Mouse (Mus musculus) cerebellum, adult 9-10 months (tissue): ENCODE measurements at regions not wholly inside any gene's neighbourhood (a gene's known extent, or its start where the extent isn't known, plus 50 kb on each side); places are given as distances from the start of the nearest gene placed in this dataset.

Experiments used
- DNase-seq: peaks from one replicate; pipeline ENCODE4 v3.0.0; 2022

DNA sequence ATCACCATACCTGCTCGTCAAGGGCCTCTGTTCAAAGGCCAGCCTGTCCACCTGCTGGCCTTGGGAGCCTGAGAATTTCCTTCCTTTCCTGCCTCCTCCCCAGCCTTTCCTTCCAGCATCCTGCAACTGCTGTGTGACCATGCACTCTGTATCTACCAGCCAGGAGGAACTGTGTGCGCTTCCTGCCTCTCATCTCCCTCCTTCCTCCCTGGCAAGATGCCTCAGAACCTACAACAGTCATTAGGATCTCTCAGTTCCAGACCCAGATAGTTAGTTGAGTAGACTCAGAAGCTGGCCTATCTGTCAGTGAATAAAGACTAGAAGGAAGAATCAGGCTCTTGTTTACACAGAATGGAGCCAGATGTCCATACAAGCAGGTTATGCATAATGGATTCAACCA, 183.8 kb upstream of the Ntf3 start:
- no peak for DNase-seq

DNA sequence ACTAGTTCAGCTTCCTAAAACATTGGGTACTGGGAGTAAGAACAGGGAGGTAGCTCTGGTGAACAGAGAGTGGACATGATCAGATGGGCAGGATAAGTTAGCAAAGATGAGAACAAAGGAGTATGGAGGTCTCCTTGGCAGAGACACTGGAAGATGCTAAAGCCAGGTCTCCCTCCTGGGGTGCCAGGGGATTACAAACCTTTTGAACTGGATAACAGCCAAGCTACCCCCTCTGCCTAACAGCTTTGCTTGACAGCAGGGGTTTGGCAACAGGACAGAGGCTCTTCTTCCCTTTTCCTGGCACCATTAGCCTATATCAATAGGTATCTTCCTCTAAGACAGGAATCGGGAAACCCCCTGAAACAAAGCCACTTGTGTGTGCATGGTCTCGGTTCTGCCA, 183.2 kb upstream of the Ntf3 start:
- peak; percentile 57 for DNase-seq

DNA sequence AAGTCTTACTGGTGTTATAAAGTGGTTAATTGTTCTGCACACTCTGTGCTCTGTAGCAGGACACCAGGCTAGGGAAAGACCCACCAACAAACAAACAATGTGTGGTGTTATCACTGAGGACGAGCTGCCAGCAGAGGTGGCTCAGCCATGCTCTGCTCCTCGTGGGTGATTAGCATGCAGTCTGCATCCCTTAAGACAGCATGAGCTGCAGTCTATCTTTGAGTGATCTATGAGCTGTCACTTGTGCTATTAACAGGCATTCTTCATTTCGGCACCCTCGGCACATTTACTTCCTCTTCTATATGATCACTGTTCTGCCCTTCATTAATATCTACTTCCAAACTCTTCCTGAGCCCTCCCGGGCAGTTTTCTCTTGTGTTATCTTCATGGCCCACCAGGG, 178.5 kb upstream of the Ntf3 start:
- DNase-seq: no peak

DNA sequence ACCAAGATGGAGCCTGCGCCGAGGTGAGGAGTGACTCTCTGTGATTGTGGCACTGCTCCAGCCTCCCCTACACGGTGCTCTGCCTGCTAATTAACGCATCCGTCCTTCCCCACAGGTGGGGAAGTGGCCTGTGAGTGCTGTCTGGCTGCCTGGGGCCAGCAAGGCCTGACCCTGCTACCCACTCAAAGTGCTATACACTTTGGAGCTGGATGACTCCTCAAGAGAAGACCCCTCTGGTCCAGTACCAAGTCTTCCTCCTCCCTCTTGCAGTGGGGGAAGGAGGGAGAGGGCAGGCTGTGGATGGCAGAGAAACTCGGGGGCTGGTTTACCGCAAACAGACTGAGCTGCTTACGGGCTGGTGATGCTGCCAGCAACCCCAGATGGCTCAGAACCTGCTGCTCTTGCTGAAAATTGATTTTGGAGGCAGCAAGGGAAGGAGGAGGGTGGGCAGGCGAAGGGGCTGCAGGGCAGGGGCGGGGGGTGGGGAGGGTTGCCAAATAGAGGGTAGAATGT, 173.4 kb upstream of the Ntf3 start:
- DNase-seq: peak; percentile 81

DNA sequence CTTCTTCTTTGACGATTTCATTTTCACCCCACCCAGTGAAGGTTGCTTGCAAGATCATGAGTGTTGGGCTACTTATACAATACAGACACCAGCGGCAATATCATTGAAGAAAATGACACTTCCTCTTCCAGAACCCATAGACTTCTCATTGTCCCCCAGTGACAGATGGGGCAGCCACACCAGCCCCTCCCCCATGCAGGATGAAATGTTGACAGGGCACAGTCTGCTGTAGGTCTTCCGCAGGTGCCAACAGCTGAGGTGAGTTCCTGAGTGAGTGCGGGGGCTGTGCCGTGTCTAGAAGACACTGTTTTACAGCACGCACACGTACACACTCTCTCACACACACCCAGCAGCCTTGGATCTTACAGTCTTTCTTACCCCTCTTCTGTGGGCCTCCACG, 171.0 kb upstream of the Ntf3 start:
- no peak for DNase-seq

DNA sequence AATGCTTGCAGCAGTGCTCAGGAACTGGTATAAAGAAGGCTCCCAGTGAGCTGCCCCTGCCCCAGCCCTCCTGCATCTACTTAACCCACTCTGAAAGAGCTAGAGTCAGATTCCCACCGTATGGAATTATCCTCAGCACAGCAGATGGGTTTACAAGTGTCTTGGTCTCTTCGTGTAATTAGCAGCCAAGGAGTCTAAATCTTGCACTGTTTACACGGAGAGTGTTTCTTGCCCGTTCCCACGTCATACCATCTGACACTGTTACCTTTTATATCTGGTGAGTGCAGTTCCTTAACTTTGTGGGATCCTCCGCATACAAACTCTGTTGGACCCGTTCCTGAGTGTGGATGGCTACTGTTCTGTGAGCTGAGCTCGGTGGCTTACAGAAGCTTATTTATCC, 167.5 kb upstream of the Ntf3 start:
- no peak for DNase-seq

DNA sequence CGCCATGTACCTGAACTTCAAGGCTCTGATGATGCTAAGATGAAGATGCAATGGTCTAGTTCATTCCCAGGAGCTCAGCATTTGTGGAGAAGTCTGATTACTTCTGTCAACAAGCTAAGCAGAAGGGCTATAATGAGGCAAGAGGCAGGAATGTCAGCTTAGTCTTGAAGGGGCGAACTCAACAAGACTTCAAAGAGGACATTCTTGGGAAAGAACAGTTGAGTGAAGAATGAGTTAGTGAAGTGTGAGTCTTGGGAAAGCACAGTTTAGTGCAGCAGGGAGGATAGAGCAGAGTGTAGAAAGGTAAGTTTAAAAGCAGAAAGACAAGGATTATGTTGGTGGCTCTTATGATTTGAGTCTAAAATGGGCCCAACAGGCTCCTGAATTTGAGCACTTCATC, 160.5 kb upstream of the Ntf3 start:
- DNase-seq: no peak

DNA sequence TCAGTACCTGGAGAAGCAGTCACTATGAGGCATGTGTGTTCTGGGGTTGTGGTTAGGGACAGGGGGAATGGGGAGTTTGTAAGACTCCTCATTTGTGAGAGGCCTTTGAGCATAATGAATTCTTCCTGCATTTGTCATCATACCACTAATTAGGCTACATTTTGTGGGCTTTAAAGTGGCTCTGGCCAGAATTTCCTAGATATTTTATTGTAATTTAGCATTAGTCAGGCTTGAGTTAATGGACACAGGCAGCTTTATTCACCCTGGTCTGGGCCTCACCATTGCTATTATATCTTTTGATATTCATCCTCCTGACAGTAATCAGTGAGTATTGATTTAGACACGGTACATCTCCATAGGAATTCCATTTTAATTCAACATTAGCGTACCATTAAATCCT, 151.8 kb upstream of the Ntf3 start:
- DNase-seq: no peak

DNA sequence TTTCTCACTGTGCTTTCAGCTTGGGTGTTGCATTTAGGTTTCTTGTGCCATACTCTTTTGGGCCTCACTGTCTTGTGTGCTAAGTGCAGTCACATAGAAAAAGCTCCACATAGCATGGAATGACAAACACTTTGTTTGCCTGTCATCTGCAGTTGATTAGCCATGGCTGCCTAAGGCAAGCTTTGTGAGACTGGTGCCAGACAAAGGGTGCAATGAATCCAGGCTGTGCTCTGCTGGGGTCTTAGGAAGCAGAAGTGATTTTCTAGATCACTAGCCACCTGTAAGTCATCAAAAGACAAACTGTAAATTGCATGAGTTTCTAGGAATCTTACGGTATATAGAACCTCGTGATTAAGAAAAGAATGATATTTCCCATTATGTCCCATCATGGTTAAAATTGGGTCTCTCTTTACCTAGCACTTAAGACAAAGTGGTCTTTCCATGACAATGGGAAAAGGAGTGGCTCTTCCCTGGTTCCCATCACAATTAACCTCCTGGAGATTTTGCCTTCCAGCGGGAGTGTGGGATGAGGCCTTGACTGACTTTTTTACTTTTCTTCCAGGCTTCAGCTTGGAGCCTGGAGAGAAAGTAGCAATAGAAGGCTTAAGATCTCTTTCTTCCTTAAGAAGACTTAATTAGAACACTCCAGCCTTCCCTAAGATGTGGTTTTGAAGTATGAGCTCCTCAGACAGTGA, 144.2 kb upstream of the Ntf3 start:
- DNase-seq: no peak

DNA sequence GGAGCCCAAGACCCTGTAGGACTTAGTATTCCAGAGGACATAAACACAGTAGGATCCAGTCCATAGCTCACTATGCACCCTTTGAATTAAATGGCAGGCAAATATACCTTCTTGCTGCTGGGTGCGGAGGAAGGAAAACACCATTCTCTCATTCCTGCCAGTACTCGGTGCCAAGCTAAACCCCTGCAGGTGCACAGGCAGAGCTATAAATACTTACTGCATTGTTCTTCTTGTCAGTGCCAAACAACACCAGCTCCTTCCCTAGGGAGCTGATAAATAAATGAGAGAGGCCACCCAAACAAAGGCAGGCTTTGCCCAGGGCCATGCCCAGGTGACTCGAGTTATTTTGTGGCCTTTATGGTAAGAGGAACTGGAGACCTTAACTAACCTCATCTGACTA, 136.4 kb upstream of the Ntf3 start:
- DNase-seq: peak; percentile 13

DNA sequence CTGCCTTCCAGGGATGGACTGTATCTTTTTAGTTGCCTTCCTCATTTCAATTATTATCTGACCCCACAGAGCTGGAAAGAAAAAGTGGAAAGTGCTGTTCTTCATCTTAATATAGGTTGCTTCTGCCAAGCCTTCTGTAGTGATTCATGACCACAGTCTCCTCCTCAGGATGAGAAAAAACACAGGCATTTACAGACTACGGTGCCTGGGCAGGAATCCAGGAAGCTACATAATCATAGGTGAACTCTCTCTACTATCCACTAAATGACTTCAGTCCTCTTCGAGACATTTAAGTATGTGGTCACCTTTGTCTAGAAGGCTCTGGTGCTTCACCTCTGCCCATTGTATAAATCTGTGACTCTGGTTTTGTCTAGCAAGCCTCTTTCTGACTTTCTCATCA, 124.9 kb upstream of the Ntf3 start:
- no peak for DNase-seq

DNA sequence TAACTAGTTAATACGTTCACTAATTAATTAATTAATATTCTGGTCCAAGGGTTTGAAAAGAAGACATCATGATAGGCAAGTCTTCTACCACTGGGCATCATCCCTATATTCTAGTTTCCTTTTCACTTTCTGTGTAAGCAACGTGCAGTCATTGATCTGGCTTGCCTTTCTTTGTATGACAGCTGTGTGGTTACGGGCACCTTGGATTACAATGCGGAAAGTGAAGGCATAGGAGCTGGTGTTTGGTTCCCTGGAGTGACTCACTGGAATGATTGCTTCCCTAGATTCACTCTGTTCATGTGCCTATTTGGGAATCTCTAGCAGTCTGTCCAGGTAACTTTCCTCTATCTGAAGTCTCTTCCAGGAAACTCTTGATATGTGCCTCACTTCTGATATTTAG, 120.5 kb upstream of the Ntf3 start:
- no peak for DNase-seq

DNA sequence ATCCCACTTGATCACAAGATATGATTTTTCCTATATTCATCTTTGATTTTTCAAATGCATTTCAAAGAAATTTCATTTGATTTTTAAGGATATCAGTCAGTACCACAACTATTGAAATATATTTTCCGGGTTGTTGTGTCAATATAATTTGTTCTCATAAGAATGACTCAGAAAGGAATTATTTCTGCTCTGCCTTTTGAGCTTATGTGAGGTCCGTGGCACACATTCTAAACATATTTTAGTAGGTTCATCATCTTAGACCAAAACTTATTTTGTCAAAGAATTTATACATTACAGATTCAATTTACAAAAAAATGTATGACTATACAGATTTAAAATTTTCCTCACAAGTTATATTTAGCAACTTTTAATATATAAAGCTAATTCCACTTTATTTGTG, 119.5 kb upstream of the Ntf3 start:
- no peak for DNase-seq

DNA sequence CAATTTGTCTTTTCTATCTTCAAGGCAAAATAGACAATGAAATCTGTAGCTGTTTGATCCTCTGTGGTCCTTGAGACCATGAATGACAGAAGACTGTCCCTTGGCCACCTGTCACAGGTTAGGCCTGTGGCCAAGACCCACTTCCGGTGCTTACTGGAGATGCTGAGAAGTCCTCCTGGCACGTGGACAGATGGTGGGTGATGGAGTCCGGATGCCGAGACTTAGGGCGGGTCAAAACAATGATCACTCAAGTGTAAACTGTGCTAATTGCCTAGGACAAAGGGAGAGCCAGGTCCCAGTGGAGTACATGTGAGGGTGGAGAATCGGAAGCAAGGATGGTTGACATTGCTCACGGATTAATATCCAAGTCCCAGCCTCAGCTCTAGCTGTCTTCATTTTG, 117.7 kb upstream of the Ntf3 start:
- peak; percentile 38 for DNase-seq

DNA sequence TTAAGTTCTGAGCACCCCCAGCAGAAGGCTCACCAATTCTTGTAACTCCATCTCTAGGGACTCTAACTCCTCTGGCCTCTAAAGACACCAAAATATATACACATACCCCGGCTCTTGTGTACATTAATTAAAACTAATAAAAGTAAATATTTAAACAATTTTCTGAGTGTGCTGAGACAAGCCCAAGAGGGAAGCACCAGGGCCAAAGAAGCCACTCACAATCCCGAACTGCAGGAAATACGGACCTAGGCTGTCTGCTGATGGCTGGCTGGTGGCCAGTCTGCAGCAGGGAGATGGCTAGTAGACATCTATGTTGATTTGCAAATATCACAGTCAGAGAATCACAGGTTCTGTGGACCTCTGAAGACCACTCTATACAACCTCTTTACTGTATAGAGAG, 113.6 kb upstream of the Ntf3 start:
- DNase-seq: no peak

DNA sequence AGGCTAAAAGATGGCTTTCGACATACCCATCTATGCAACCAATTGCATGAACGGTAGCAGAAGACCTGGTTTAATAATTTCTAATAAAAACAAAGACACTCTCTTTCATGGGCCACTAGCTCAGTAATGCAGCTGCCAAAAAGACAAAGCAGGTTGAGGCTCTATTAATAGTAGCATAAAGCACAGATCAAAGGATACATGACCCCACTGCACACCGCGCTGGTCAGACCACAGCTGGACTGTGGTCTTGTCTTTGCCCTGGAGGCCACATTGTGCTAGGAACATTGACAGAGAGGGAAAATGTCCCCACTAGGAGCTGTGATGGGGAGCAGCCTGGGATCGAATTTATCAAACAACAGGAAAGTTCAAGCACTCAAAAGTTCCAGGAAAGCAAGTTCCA, 79.3 kb upstream of the Ntf3 start:
- no peak for DNase-seq

DNA sequence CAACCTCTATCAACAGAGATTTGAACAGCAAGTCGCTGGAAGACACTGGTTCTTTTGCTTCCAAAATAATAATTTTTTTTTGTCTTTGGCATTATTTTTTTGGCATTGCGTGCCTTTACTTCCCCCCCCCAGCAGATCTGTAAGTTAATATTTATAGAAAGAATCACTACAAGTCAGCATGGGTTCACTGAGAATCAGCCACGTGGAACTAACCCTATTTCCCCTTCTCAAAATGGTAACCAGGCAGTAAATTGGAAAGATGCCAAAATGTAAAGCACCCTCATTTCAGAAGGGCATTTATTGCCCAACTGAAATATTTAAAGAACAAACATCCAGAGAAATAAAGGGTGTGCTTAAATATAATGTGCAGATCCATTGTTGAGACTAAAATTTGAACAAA, 78.7 kb upstream of the Ntf3 start:
- peak; percentile 15 for DNase-seq

DNA sequence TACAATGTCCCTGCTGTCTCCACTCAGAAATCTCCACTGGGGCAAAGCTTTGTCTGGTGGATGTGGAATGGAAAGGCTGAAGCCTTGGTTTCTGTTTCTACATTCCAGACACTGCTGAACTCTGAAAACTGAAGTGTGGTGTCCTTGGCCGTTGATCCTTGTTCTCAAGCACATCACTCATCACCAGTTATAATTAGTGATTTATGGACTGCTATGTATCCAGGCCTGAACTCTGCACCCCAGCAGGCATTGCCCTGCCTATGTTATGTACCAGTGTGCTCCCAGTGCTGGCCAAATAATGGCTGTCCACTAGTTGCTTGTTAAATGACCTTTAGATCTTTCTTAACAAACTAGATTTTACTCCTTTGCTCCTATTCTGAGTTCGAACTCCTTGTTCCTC, 75.6 kb upstream of the Ntf3 start:
- DNase-seq: no peak

DNA sequence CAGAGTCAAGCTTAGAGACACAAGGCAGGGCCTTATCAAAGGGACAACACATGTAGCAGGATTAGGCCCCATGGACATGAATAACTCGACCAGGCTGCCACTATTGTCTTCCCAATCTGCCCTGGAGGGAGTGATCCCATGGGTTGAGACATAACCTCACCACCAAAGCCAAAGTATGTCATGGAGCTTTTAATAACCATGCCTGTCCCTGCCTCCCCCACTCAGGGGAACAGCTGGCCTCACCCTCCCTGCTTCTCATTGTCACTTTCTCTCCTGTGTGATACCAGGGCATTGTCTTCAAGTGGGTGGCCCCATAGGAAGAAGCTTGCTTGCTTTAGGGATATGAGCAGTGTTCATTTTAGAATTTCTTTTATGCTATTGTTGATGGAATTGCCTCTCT, 73.5 kb upstream of the Ntf3 start:
- DNase-seq: no peak
